In genomic region chr7:99500201-99500600, GRCm38 (mm10) we compare ENCODE assay signal across 8 mouse cellular contexts. TPM values are rescaled to one million over a fixed set of nuclear protein-coding genes. Genes with fewer than 3 reads are reported as not detected.
A peak's percentile ranks its signal among the peaks of the same experiment; 100 is the strongest.
DNase-seq lines count a peak whose midpoint lies in the region; ATAC-seq and TF ChIP-seq lines count a peak whose summit lies in the region.

No protein-coding gene starts in this region.

- no peaks in the 10 kb centered on the region for H3K9me3 ChIP-seq in CH12.LX (replicated peaks; ENCODE audit: low read length)
- H3K9me3 ChIP-seq in forebrain, embryonic 12.5 days: no peaks in the 10 kb centered on the region
- no peaks in the 10 kb centered on the region for H3K9me3 ChIP-seq in heart, embryonic 16.5 days (replicated peaks; ENCODE audit: control insufficient read depth, low read length)
- no peaks in the 10 kb centered on the region for H3K9me3 ChIP-seq in liver, embryonic 12.5 days (replicated peaks)
- no peaks in the 10 kb centered on the region for H3K9me3 ChIP-seq in neural tube, embryonic 11.5 days (ENCODE audit: control insufficient read depth, low read length)
- H3K9me3 ChIP-seq in stomach, embryonic 16.5 days (replicated peaks; ENCODE audit: control insufficient read depth, low read length): no peaks in the 10 kb centered on the region

- no peak for TF ChIP-seq POLR2A in CH12.LX (IDR thresholded peaks at IDR 0.05; ENCODE audit: low read depth, low read length)

- no peak overlapping the region for H3K9ac ChIP-seq in CH12.LX (ENCODE audit: insufficient read depth, low read depth)
- H3K9ac ChIP-seq in forebrain, embryonic 12.5 days: no peak overlapping the region
- H3K9ac ChIP-seq in heart, embryonic 16.5 days (ENCODE audit: low read length): no peak overlapping the region
- peak overlapping the region; percentile 3; the same call in 1 of the 2 replicates for H3K9ac ChIP-seq in liver, embryonic 12.5 days
- H3K9ac ChIP-seq in neural tube, embryonic 11.5 days (ENCODE audit: low read length): no peak overlapping the region
- H3K9ac ChIP-seq in stomach, embryonic 16.5 days (ENCODE audit: low read length): no peak overlapping the region

- no peak overlapping the region for H3K4me2 ChIP-seq in CH12.LX (ENCODE audit: insufficient read depth, low read depth, poor library complexity, severe bottlenecking)
- no peak overlapping the region for H3K4me2 ChIP-seq in forebrain, embryonic 12.5 days
- no peak overlapping the region for H3K4me2 ChIP-seq in heart, embryonic 16.5 days (ENCODE audit: low read depth, low read length)
- H3K4me2 ChIP-seq in liver, embryonic 12.5 days: no peak overlapping the region
- H3K4me2 ChIP-seq in neural tube, embryonic 11.5 days (ENCODE audit: low read depth): no peak overlapping the region
- H3K4me2 ChIP-seq in stomach, embryonic 16.5 days (ENCODE audit: low read depth, low read length): no peak overlapping the region

- peak; percentile 74 for DNase-seq in CH12.LX (ENCODE audit: extremely low read depth)
- DNase-seq in c-Kit-positive CD71-negative TER-119-negative erythroid progenitor cells, embryonic 14.5 days (ENCODE audit: low read depth): peak; percentile 50
- peak; percentile 88 for DNase-seq in kidney, postnatal 14 days
- DNase-seq in neural tube, embryonic 11.5 days (ENCODE audit: low spot score): peak; percentile 87

- H3K79me2 ChIP-seq in CH12.LX (replicated peaks; ENCODE audit: control insufficient read depth, extremely low read depth, insufficient read depth, poor library complexity, severe bottlenecking): no peaks in the 10 kb centered on the region

- H3K4me1 ChIP-seq in CH12.LX (ENCODE audit: control insufficient read depth in 1 of 2, insufficient read depth in 2 of 2): no peaks in the 10 kb centered on the region
- no peaks in the 10 kb centered on the region for H3K4me1 ChIP-seq in forebrain, embryonic 12.5 days
- H3K4me1 ChIP-seq in heart, embryonic 16.5 days (ENCODE audit: control insufficient read depth, insufficient read depth, low read length): peaks cover 3% of the 10 kb centered on the region; the same call in 1 of the 2 replicates
- H3K4me1 ChIP-seq in liver, embryonic 12.5 days: peaks cover 26% of the 10 kb centered on the region
- H3K4me1 ChIP-seq in neural tube, embryonic 11.5 days (ENCODE audit: control insufficient read depth, insufficient read depth, low read length): no peaks in the 10 kb centered on the region
- 0 out of 2 replicates have a peak, but pooled peaks cover 3% of the 10 kb centered on the region for H3K4me1 ChIP-seq in stomach, embryonic 16.5 days (ENCODE audit: control insufficient read depth, insufficient read depth, low read length)

- no peak overlapping the region for H3K4me3 ChIP-seq in CH12.LX (replicated peaks in 1 of 3; ENCODE audit: low read depth in 2 of 3, low read length in 2 of 3, poor library complexity in 1 of 3)
- H3K4me3 ChIP-seq in forebrain, embryonic 12.5 days (replicated peaks): no peak overlapping the region
- H3K4me3 ChIP-seq in heart, embryonic 16.5 days (ENCODE audit: low read length): no peak overlapping the region
- H3K4me3 ChIP-seq in liver, embryonic 12.5 days: no peak overlapping the region
- H3K4me3 ChIP-seq in neural tube, embryonic 11.5 days (ENCODE audit: low read depth, low read length): no peak overlapping the region
- no peak overlapping the region for H3K4me3 ChIP-seq in stomach, embryonic 16.5 days (replicated peaks; ENCODE audit: low read length)

- no peak for TF ChIP-seq EP300 in CH12.LX (IDR thresholded peaks at IDR 0.05; ENCODE audit: low read length)

- H3K36me3 ChIP-seq in CH12.LX (replicated peaks in 1 of 2; ENCODE audit: control insufficient read depth in 1 of 2, insufficient read depth in 1 of 2, low read length in 1 of 2): no peaks in the 10 kb centered on the region
- H3K36me3 ChIP-seq in forebrain, embryonic 12.5 days (replicated peaks): no peaks in the 10 kb centered on the region
- no peaks in the 10 kb centered on the region for H3K36me3 ChIP-seq in heart, embryonic 16.5 days (ENCODE audit: control insufficient read depth, insufficient read depth)
- H3K36me3 ChIP-seq in liver, embryonic 12.5 days: no peaks in the 10 kb centered on the region
- H3K36me3 ChIP-seq in neural tube, embryonic 11.5 days (ENCODE audit: control insufficient read depth, insufficient read depth, low read length): no peaks in the 10 kb centered on the region
- no peaks in the 10 kb centered on the region for H3K36me3 ChIP-seq in stomach, embryonic 16.5 days (ENCODE audit: control insufficient read depth, insufficient read depth, low read length)

- H3K27ac ChIP-seq in CH12.LX (ENCODE audit: insufficient read depth, low read depth): no peak overlapping the region
- H3K27ac ChIP-seq in forebrain, embryonic 12.5 days: no peak overlapping the region
- H3K27ac ChIP-seq in heart, embryonic 16.5 days (ENCODE audit: low read length): no peak overlapping the region
- H3K27ac ChIP-seq in liver, embryonic 12.5 days: peak overlapping the region; percentile 87
- H3K27ac ChIP-seq in neural tube, embryonic 11.5 days (ENCODE audit: low read depth, low read length): no peak overlapping the region
- no peak overlapping the region for H3K27ac ChIP-seq in stomach, embryonic 16.5 days (ENCODE audit: low read length)

- ATAC-seq in forebrain, embryonic 12.5 days (ENCODE audit: low FRiP score): peak; percentile 77
- ATAC-seq in heart, embryonic 16.5 days (replicated peaks; ENCODE audit: extremely low read depth, insufficient read depth, low FRiP score): peak; percentile 72
- ATAC-seq in liver, embryonic 12.5 days: peak; percentile 72
- no peak for ATAC-seq in neural tube, embryonic 11.5 days (ENCODE audit: insufficient read depth, low FRiP score, low TSS enrichment)
- ATAC-seq in stomach, embryonic 16.5 days (ENCODE audit: insufficient read depth, low FRiP score): peak; percentile 85

- in situ Hi-C loops in CH12.LX (cut with MboI; ENCODE audit: low pct_ligation_motif_present, low pct_unique_long_range_greater_than_20kb, low sequenced_read_pairs): loop anchor here (5.0 kb wide), 1 partner anchor 57 kb away; no protein-coding TSS in a partner anchor

- WGBS in forebrain, embryonic 12.5 days: 6% methylated on average over 8 of the region's 8 CpGs
- 2% methylated on average over 8 of the region's 8 CpGs for WGBS in heart, embryonic 16.5 days
- 1% methylated on average over 8 of the region's 8 CpGs for WGBS in liver, embryonic 12.5 days (ENCODE audit: insufficient replicate concordance)
- 3% methylated on average over 8 of the region's 8 CpGs for WGBS in neural tube, embryonic 11.5 days
- 3% methylated on average over 8 of the region's 8 CpGs for WGBS in stomach, embryonic 16.5 days

- TF ChIP-seq CTCF in CH12.LX (conservative IDR thresholded peaks at IDR 0.05 in 1 of 2, IDR thresholded peaks at IDR 0.05 in 1 of 2; ENCODE audit: low read depth in 2 of 2, low read length in 2 of 2): peak; percentile 63 to 98

- no peaks in the 10 kb centered on the region for H3K27me3 ChIP-seq in CH12.LX (replicated peaks)
- no peaks in the 10 kb centered on the region for H3K27me3 ChIP-seq in forebrain, embryonic 12.5 days
- no peaks in the 10 kb centered on the region for H3K27me3 ChIP-seq in heart, embryonic 16.5 days (ENCODE audit: control insufficient read depth, insufficient read depth, low read length)
- 0 out of 2 replicates have a peak, but pooled peaks cover 5% of the 10 kb centered on the region for H3K27me3 ChIP-seq in liver, embryonic 12.5 days (replicated peaks)
- no peaks in the 10 kb centered on the region for H3K27me3 ChIP-seq in neural tube, embryonic 11.5 days (ENCODE audit: control insufficient read depth, insufficient read depth, low read length)
- no peaks in the 10 kb centered on the region for H3K27me3 ChIP-seq in stomach, embryonic 16.5 days (ENCODE audit: control insufficient read depth, insufficient read depth, low read length)

- TF ChIP-seq RAD21 in CH12.LX (IDR thresholded peaks at IDR 0.05; ENCODE audit: low read depth, low read length): peak; percentile 98

- dilution Hi-C loops in CH12.LX (cut with MboI; ENCODE audit: extremely low pct_ligation_motif_present, extremely low pct_unique_long_range_greater_than_20kb, low sequenced_read_pairs): no loop called here

TF ChIP-seq in CH12.LX, 34 proteins besides CTCF, POLR2A, EP300 and RAD21 (continues in another document):
- no peak for TF ChIP-seq RCOR1 (conservative IDR thresholded peaks at IDR 0.05; ENCODE audit: low read depth, low read length)
- peak; percentile 59; the same call in 1 of the 2 replicates for TF ChIP-seq NELFE (IDR thresholded peaks at IDR 0.05; ENCODE audit: low read depth, low read length)

RNA-seq across cellular contexts. Expression of gene Rps3, which starts 16.7 kb away (rescaled TPM):
- total RNA-seq in CH12.LX (2012; rRNA removed): 2,320 and 2,484 TPM in 2 replicates
- 3,699 and 3,874 TPM in 2 replicates for total RNA-seq in CH12.LX (2014; rRNA removed)
- 1,738 and 1,898 TPM in 2 replicates for polyA plus RNA-seq in CH12.LX (2012; ENCODE audit: insufficient read length, low read depth)
- 597 and 603 TPM in 2 replicates for polyA plus RNA-seq in forebrain, embryonic 12.5 days (2016; fragmentation: Nextera tagmentation; extraction: Ambion mirVana)
- polyA plus RNA-seq in heart, embryonic 16.5 days (2015; fragmentation: Nextera tagmentation; extraction: Ambion mirVana): 471 and 474 TPM in 2 replicates
- 688 TPM in 2 replicates for polyA plus RNA-seq in liver, embryonic 12.5 days (2016; fragmentation: Nextera tagmentation; extraction: Ambion mirVana)
- polyA plus RNA-seq in neural tube, embryonic 11.5 days (2014; fragmentation: Nextera tagmentation; extraction: Ambion mirVana): 687 and 719 TPM in 2 replicates
- 699 and 743 TPM in 2 replicates for polyA plus RNA-seq in stomach, embryonic 16.5 days (2015; fragmentation: Nextera tagmentation; extraction: Ambion mirVana)

RNA-seq across cellular contexts. Expression of gene Klhl35, which starts 34.4 kb away (rescaled TPM):
- total RNA-seq in CH12.LX (2012; rRNA removed) (not detected in 2 replicates), CH12.LX (2014; rRNA removed) (not detected in 2 replicates)
- not detected in 2 replicates for polyA plus RNA-seq in CH12.LX (2012; ENCODE audit: insufficient read length, low read depth)
- polyA plus RNA-seq in forebrain, embryonic 12.5 days (2016; fragmentation: Nextera tagmentation; extraction: Ambion mirVana): 5.6 and 6.8 TPM in 2 replicates
- polyA plus RNA-seq in heart, embryonic 16.5 days (2015; fragmentation: Nextera tagmentation; extraction: Ambion mirVana): 0.63 and 0.92 TPM in 2 replicates
- 0.14 and 0.32 TPM in 2 replicates for polyA plus RNA-seq in liver, embryonic 12.5 days (2016; fragmentation: Nextera tagmentation; extraction: Ambion mirVana)
- 25.8 and 31.4 TPM in 2 replicates for polyA plus RNA-seq in neural tube, embryonic 11.5 days (2014; fragmentation: Nextera tagmentation; extraction: Ambion mirVana)
- 0.14 and 0.34 TPM in 2 replicates for polyA plus RNA-seq in stomach, embryonic 16.5 days (2015; fragmentation: Nextera tagmentation; extraction: Ambion mirVana)

RNA-seq across cellular contexts. Expression of gene Arrb1, which starts 35.1 kb away (rescaled TPM):
- total RNA-seq in CH12.LX (2012; rRNA removed): 3.8 and 4.2 TPM in 2 replicates
- total RNA-seq in CH12.LX (2014; rRNA removed): 2.4 and 3.3 TPM in 2 replicates
- 5.2 and 6.2 TPM in 2 replicates for polyA plus RNA-seq in CH12.LX (2012; ENCODE audit: insufficient read length, low read depth)
- polyA plus RNA-seq in forebrain, embryonic 12.5 days (2016; fragmentation: Nextera tagmentation; extraction: Ambion mirVana): 10.8 and 12.2 TPM in 2 replicates
- 4.9 and 6.8 TPM in 2 replicates for polyA plus RNA-seq in heart, embryonic 16.5 days (2015; fragmentation: Nextera tagmentation; extraction: Ambion mirVana)
- polyA plus RNA-seq in liver, embryonic 12.5 days (2016; fragmentation: Nextera tagmentation; extraction: Ambion mirVana): 134 and 136 TPM in 2 replicates
- polyA plus RNA-seq in neural tube, embryonic 11.5 days (2014; fragmentation: Nextera tagmentation; extraction: Ambion mirVana): 5.0 and 5.3 TPM in 2 replicates
- 12.6 and 13.6 TPM in 2 replicates for polyA plus RNA-seq in stomach, embryonic 16.5 days (2015; fragmentation: Nextera tagmentation; extraction: Ambion mirVana)
